Mouse (Mus musculus): ENCODE measurements around the gene Gpd1.

DNA sequence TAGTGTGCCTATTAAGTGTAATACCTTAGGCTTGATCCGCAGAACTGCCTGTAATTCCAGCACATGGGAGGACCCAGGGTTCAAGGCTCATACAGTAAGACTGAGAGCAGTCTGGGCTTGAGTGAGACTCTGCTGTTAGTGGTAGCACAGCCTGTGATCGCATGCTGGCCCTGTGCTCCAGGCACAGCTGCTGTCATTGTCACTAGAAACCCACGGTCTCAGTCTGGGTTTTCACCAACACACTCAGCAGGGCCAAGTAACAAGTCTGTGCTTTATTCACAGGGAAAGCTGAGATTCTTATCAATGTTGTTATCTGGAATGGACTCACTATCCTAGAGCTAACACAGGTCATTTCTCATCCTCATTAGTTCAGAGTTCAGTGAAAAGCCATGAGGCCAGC is 36.9 kb downstream of the Gpd1 start:
- TF ChIP-seq POLR2A (IDR thresholded peaks at IDR 0.05; ENCODE audit: control insufficient read depth, extremely low read depth, insufficient read depth, low read length, poor library complexity) (no peak), CTCF (IDR thresholded peaks at IDR 0.05; ENCODE audit: borderline replicate concordance, control insufficient read depth, extremely low read depth, insufficient read depth, low read length, poor library complexity) (no peak)

All from thymus, adult 2 months (tissue).